Mouse (Mus musculus) frontal cortex, postnatal 10 days (tissue): ENCODE results near the gene Gzmm.

ENCODE experiments used
- DNase-seq, 2 experiments: peaks; one replicate each; pipeline ENCODE4 v3.0.0; 2022; ENCODE audit warnings: low spot score in 2 of 2, mixed read lengths in 1 of 2

The Gzmm gene

GRCm38 (mm10) chr10:79688720-79689119 is at the start of gene Gzmm:
Gene Gzmm (plus strand): TSS chr10:79689020.
- DNase-seq, result no peak

- DNase-seq, result no peak
These were observed 43.1 kb upstream of the Gzmm start, which contains the start of gene Odf3l2 for GRCm38 (mm10) chr10:79645711-79646110. Gene Odf3l2 (minus strand): TSS chr10:79645738.

DNA sequence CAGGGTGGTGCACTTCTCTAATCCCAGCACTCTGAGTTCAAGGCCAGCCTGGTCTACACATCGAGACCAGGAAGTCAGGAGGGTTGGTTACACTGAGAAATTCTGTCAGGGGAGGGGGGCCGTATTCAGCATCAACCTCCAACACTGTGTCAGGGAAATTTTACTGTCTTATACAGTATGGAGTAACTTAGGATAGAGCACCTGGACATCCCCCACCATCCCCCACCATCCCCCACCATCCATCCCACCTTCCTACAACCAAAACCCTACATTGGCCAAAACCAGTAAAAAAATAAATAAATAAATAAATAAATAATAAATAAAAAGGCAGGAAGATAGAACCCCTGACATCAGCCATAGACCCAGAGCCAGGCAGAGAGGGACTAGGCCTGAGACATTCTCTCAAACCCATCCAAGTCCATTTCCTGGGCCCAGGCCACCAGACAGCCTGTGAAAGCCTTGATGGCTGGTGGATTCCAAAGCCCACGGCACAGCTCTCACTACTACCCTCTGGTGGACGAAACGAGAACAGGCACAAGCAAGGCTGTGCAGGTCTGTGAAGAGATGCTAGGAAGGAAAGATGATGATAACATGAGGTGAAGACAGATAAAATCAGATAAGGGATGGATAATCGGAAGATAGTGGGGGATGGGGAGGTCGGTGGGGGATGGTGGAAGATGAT is 39.6 kb upstream of the Gzmm start:
- DNase-seq, result peak in 1 of 2 experiments; percentile 69

DNA sequence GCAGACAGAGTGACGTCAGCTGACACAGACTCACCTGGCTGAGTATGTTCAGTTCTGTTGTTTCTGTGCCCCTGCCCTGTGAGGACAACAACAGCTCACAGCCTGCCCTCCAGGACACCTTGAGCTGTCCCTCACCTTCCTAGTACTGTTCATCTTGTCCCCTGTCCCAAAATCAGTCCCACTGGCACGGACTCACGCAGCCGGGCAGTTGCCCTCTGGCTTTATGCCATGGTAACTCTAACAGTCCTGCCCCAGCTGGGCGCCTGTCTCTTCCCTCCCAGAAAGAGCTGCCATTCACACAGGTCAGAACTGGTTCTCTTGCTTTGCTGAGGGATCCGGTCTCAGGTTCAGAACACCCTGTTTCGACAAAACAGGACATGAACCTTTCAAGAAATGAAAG is 36.0 kb upstream of the Gzmm start:
- no peak for DNase-seq

- DNase-seq, result peak; percentile 61 to 78
These were observed 33.8 kb upstream of the Gzmm start for GRCm38 (mm10) chr10:79654946-79655395.

- DNase-seq, result no peak
These were observed 30.0 kb upstream of the Gzmm start for GRCm38 (mm10) chr10:79658829-79659228.

DNA sequence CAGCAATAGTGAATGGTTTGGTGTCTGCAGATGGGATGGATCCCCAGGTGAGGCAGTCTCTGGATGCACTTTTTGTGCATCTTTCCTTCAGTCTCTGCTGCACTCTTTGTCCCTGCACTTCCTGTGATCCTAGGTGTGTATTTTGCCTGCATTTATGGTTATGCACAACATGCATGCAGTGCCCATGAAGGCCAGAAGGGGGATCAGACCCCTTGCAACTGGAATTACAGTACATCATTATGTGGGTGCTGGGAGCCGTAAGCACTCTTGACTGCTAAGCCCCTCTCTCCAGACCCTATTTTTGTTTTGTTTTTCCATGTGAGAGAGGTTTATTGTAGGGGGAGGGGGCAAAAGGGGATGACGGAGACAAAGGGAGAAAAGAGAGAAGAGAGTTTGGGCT is 28.5 kb upstream of the Gzmm start:
- DNase-seq, result no peak

DNA sequence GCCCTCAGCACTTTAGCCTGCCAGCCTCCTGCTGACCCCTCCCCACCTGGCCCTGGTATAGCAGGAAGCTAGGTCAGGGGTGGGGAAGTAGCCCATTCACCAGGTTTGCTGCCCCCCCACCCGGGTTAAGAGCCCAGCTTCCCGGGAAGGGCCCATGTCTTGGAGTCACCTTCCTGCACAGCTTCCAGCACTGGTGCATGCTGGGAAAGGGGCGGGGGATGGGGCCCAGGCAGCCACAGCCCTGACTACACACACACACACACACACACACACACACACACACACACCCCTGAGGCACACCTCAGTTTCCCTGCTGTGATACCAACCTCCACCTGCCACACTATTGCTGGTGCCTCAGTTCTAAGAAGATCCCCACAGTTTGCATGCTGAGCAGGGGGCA is 27.0 kb upstream of the Gzmm start:
- DNase-seq, result no peak

DNA sequence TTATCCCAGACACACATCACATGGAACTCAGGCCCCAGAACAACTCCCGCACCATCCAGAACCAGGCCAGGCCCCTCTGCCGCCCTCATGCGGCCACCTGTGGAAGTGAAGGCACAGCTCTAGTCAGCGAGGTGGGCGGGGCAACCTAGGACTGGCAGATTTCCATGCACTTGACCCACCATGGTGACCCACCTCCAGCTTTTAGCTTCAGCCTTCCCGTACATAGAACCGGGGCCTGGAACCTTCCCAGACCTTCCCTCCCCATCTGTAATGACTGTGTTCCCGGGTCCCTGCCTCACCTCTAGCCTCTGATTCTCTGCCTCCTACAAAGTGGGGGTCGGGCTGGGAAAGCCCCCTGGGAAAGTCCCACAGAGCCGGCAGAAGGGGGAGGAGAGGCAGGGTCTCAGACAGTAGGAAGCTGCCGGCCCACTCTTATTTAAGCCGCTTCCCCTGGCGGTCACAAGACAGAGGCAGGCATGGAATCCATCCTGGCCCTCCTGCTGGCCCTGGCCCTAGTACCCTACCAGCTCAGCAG is 24.6 kb upstream of the Gzmm start, which contains the start of gene Madcam1:
Madcam1 (plus strand) TSS at position 429 of the 535 bp plus-strand sequence.
- DNase-seq, result peak; percentile 31 to 65

- no peak for DNase-seq
These were observed 23.8 kb upstream of the Gzmm start for GRCm38 (mm10) chr10:79665051-79665450.

GRCm38 (mm10) chr10:79666493-79666892 is 22.3 kb upstream of the Gzmm start:
- no peak for DNase-seq

GRCm38 (mm10) chr10:79668076-79668475 is 20.7 kb upstream of the Gzmm start:
- DNase-seq, result no peak

DNA sequence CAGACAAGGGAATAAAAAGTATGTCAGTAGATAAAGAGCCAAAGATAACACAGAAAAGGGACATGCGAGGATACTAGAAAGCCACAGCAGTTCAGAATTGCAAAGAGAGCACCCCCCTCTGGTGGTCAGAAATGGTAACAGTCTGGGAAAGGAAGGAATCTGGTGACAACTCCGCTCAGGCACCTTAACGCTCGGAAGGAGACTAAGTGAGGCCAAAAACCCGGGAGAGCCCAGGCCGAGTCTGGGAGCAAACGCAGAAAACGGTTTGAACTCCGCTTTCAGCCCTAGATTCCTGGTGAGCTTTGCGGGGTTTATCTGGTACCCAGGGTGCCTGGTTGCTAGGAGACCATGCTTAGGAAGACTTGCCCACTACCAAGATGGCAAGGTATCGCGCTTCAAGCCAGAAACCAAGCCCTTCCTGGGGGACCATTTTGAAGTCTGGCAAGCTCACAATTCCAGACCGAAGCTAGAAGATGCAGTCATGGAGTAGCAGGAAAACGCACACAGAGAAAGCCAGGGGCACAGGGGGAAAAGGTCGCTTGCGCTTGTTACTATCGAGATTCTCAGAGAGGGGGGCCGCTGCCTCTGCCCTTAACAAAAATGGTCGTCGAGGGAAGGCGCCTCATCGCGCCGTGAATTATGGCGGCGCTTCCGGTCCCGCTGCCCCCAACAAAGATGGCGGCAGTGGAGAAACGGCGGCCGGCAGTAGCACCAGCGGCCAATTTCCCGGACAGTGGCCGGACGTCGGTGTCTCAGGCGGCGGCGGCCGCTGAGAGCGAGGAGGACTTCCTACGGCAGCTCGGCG is 19.8 kb upstream of the Gzmm start, which contains the start of gene Tpgs1:
Tpgs1 (plus strand) TSS at position 599 of the 805 bp plus-strand sequence.
- peak; percentile 89 to 90 for DNase-seq

DNA sequence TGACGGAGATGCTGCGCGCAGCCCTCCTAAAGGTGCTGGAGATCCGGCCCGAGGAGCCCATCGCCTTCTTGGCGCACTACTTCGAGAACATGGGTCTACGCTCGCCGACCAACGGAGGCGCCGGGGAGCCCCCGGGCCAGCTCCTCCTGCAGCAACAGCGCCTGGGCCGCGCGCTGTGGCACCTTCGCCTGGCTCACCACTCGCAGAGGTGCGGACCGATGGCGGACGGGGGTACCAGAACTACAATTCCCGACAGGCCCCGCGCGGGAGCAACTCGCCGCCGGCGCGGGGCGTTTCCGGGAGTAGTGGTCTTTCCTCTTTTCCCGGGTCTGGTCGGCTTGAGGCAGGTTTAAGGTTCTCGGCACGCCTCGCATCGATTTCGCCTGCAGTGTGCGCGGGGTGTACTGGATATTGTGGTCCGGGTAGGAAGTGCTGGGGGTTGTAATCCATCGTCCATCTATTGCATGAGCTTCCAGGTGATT is 19.2 kb upstream of the Gzmm start:
- peak; percentile 76 to 83 for DNase-seq

DNA sequence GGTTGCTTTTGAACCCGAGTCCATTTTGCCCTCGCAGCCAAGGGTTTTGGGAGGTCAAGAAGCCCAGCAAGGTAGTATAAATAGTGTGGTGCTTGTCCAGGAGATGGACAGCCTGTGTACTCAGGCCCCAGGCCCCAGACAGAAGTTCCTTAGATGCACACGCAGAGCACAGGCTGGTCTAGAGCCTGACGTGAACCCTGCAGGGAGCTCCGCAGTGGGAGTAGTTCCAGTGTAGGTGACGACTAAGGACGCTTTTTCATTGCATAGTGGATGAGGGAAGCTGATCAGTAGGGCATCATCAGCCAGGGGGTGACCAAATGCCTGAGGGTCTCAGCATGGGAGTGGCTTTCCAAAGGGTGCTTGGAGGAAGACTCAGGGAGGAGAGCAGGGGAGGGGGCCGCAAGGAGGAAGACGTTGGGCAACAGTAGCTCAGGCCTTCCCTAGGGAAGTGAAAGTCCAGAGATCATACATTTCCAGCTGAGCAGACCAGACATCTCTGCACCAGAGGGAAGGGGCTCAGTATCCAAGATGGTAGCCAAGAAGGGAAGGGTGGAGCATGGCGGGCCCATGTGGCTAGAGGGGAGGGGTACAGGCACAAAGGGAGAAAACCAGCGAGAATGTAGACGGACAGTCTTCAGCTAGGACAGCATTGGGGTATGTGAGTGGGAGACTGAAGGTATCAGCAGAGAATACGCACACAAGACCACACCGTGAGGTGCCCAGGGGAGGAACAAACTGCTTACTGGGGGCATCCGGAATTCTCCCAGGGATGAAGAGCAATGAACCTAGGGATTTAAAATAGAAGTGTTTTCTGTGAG is 18.5 kb upstream of the Gzmm start:
- peak in 1 of 2 experiments; percentile 38 for DNase-seq

GRCm38 (mm10) chr10:79671396-79672087 is 17.3 kb upstream of the Gzmm start:
- no peak for DNase-seq

- no peak for DNase-seq
These were observed 16.7 kb upstream of the Gzmm start for GRCm38 (mm10) chr10:79672088-79672455.

- no peak for DNase-seq
These were observed 15.8 kb upstream of the Gzmm start for GRCm38 (mm10) chr10:79673054-79673453.

- DNase-seq, result no peak
These were observed 13.3 kb upstream of the Gzmm start for GRCm38 (mm10) chr10:79675346-79676035.
